Comparison of ENCODE assay signal across 15 mouse cellular contexts in the genomic region with DNA sequence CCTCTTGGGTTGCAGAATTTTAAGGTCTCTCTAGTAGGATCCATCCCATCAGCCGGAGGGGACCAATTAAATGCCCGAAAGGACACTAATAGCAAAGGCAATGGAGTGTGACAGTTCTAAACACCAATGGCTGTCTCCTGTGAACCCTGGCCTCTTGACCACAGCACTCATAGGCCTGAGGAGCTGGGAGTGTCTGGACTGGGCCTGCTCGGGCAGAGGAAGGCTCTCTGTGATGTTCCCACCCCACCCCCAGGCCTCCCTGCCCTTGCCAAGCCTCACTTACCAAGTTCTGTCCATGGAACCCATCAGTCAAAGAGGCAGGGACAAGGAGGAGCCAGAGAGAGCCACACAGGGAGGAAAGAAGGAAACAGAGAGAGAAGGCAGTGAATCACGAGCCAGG.
"Had no signal": no experiment of that assay in that cellular context is flagged by ENCODE, and none has a peak within 500 bp of the region (broad histone marks: within the 10 kb centered on the region; RNA-seq: fewer than 3 reads in every experiment).

No protein-coding gene starts in this region.

- DNase-seq: kidney, adult 11 months; kidney, postnatal 14 days; left cerebral cortex, postnatal 4 days; liver, postnatal 0 days; lung, embryonic 14.5 days; thymus, adult 18-20 months; thymus, postnatal 36 days had no signal

- H3K4me1 ChIP-seq: intestine, embryonic 15.5 days; limb, embryonic 12.5 days; limb, embryonic 15.5 days had no signal

- H3K4me3 ChIP-seq: intestine, embryonic 15.5 days; limb, embryonic 12.5 days; limb, embryonic 15.5 days; midbrain, embryonic 13.5 days had no signal

- ATAC-seq: intestine, embryonic 15.5 days; liver, postnatal 0 days; lung, postnatal 0 days; midbrain, embryonic 13.5 days had no signal

- H3K36me3 ChIP-seq: intestine, embryonic 15.5 days; limb, embryonic 12.5 days; limb, embryonic 15.5 days; midbrain, embryonic 13.5 days had no signal

- H3K27ac ChIP-seq: intestine, embryonic 15.5 days; limb, embryonic 12.5 days; limb, embryonic 15.5 days; liver, embryonic 14.5 days; macrophage; midbrain, embryonic 13.5 days had no signal

- H3K9me3 ChIP-seq: intestine, embryonic 15.5 days; limb, embryonic 12.5 days; limb, embryonic 15.5 days; midbrain, embryonic 13.5 days had no signal

- H3K27me3 ChIP-seq: intestine, embryonic 15.5 days; limb, embryonic 15.5 days had no signal

- H3K9ac ChIP-seq: intestine, embryonic 15.5 days; limb, embryonic 12.5 days; limb, embryonic 15.5 days; liver, embryonic 14.5 days; liver, postnatal 0 days; lung, embryonic 14.5 days; midbrain, embryonic 13.5 days had no signal

- H3K4me2 ChIP-seq: intestine, embryonic 15.5 days; limb, embryonic 12.5 days; limb, embryonic 15.5 days; liver, embryonic 11.5 days; lung, embryonic 14.5 days; midbrain, embryonic 13.5 days had no signal
